Mouse (Mus musculus) hindbrain, postnatal 0 days (tissue): Measurements from ENCODE around the gene Zfp462. TPM values are rescaled to one million over a fixed set of nuclear protein-coding genes. Genes with fewer than 3 reads are reported as not detected.
A peak's percentile ranks its signal among the peaks of the same experiment; 100 is the strongest.

Source experiments
- ATAC-seq: fragments of 200-750 bp; cut with Nextera tagmentation; 2 replicates; pipeline ENCODE4 v1.8.0; 2017; ENCODE audit warnings: mild to moderate bottlenecking, moderate TSS enrichment, moderate library complexity
- DNase-seq: peaks from one replicate; pipeline ENCODE4 v3.0.0-alpha.2; 2015; ENCODE audit warnings: low spot score
- H3K27ac ChIP-seq: fragments of 300-500 bp; sonication (generic); 2 replicates; pipeline ENCODE4 v1.5.1; 2014; ENCODE audit warnings: mild to moderate bottlenecking
- H3K27me3 ChIP-seq: fragments of 300-500 bp; sonication (generic); 2 replicates; pipeline ENCODE4 v1.6.1; 2014; ENCODE audit warnings: low read length, mixed read lengths; ENCODE audit not compliant: insufficient read depth
- H3K36me3 ChIP-seq: fragments of 300-500 bp; sonication (generic); 2 replicates; pipeline ENCODE4 v1.6.1; 2014; ENCODE audit warnings: low read length, mixed read lengths; ENCODE audit not compliant: insufficient read depth
- H3K4me1 ChIP-seq: fragments of 300-500 bp; sonication (generic); 2 replicates; pipeline ENCODE4 v1.6.1; 2014; ENCODE audit warnings: antibody characterized with exemption, low read length, mixed read lengths; ENCODE audit not compliant: insufficient read depth
- H3K4me2 ChIP-seq: fragments of 300-500 bp; sonication (generic); 2 replicates; pipeline ENCODE4 v1.6.1; 2014; ENCODE audit warnings: low read depth, mild to moderate bottlenecking, low read length, moderate library complexity, mixed read lengths
- H3K4me3 ChIP-seq: fragments of 300-500 bp; sonication (generic); 2 replicates; pipeline ENCODE4 v1.5.1; 2014; ENCODE audit warnings: low read length
- H3K9ac ChIP-seq: fragments of 300-500 bp; sonication (generic); replicated peaks from 2 replicates; pipeline ENCODE4 v1.6.1; 2014; ENCODE audit warnings: mild to moderate bottlenecking, low read length, moderate library complexity, mixed read lengths
- H3K9me3 ChIP-seq: fragments of 300-500 bp; sonication (generic); 2 replicates; pipeline ENCODE4 v1.6.1; 2016; ENCODE audit warnings: low read length, mixed read lengths
- CTCF ChIP-seq: IDR thresholded peaks from 2 replicates; pipeline ENCODE4 v1.5.1; 2016; ENCODE audit warnings: antibody characterized with exemption, control low read depth, low read depth
- WGBS: fragments of 180-500 bp; shearing (Covaris S2); extraction: QIAGEN DNeasy Blood & Tissue Kit; methylation state at CpG from one replicate; pipeline ENCODE4 v1.1.7; 2014; 5-methylcytosine and 5-hydroxymethylcytosine counted together
- polyA plus RNA-seq: library from polyadenylated mRNA; unstranded; fragments of >200 nt; fragmentation: Nextera tagmentation; extraction: Ambion mirVana; gene quantifications from 2 replicates; pipeline ENCODE4 v1.2.1, GENCODE M21; 2015
- total RNA-seq: library from RNA; depleted of rRNA; stranded (reverse); fragments of >200 nt; gene quantifications from 2 replicates; pipeline ENCODE4 v1.2.3, GENCODE M21; 2014

Zfp462 gene
- total and polyA plus RNA-seq, 2 experiments from 2014 or later: 6.5 to 39.4 TPM

GRCm38 (mm10) chr4:55015517-55015916 lies 70.7 kb downstream of the Zfp462 start:
- peaks cover 44% of the 10 kb centered on the region for H3K36me3 ChIP-seq
- H3K4me3 ChIP-seq: no peak overlapping the region
- no peaks in the 10 kb centered on the region for H3K4me1 ChIP-seq
- H3K4me2 ChIP-seq: no peak overlapping the region
- WGBS: 96% methylated on average over 2 of the region's 2 CpGs
- no peak for TF ChIP-seq CTCF
- no peaks in the 10 kb centered on the region for H3K9me3 ChIP-seq
- no peaks in the 10 kb centered on the region for H3K27me3 ChIP-seq
- DNase-seq (no peak), ATAC-seq (no peak)
- no peak overlapping the region for H3K9ac ChIP-seq
- no peak overlapping the region for H3K27ac ChIP-seq

GRCm38 (mm10) chr4:55026109-55026646 lies 81.3 kb downstream of the Zfp462 start:
- Histone ChIP-seq H3K4me2 (no peak overlapping the region), H3K4me3 (no peak overlapping the region), H3K9ac (no peak overlapping the region), H3K36me3 (peaks cover 18% of the 10 kb centered on the region), H3K27me3 (no peaks in the 10 kb centered on the region), H3K4me1 (no peaks in the 10 kb centered on the region), H3K27ac (peak overlapping the region; percentile 29; the same call in 1 of the 2 replicates), H3K9me3 (no peaks in the 10 kb centered on the region)
- 0 out of 2 replicates have a peak, but pooled peaks have one; percentile 24 for ATAC-seq
- 74% methylated on average over 10 of the region's 10 CpGs for WGBS
- no peak for DNase-seq
- TF ChIP-seq CTCF: no peak

GRCm38 (mm10) chr4:55030401-55030800 lies 85.6 kb downstream of the Zfp462 start:
- 75% methylated on average over 5 of the region's 5 CpGs for WGBS

GRCm38 (mm10) chr4:55032317-55032930 lies 87.6 kb downstream of the Zfp462 start:
- Histone ChIP-seq H3K9ac (no peak overlapping the region), H3K27ac (0 out of 2 replicates have a peak overlapping the region, but pooled peaks have one; percentile 11), H3K4me2 (no peak overlapping the region), H3K4me1 (no peaks in the 10 kb centered on the region), H3K36me3 (no peaks in the 10 kb centered on the region; the same call in 1 of the 2 replicates), H3K9me3 (no peaks in the 10 kb centered on the region), H3K4me3 (no peak overlapping the region), H3K27me3 (no peaks in the 10 kb centered on the region)
- no peak for DNase-seq
- 62% methylated on average over 8 of the region's 8 CpGs for WGBS
- ATAC-seq: 0 out of 2 replicates have a peak, but pooled peaks have one; percentile 43
- TF ChIP-seq CTCF: no peak

More at GRCm38 (mm10) chr4:55030401-55030800, 85.6 kb downstream of the Zfp462 start:
- Histone ChIP-seq H3K36me3 (no peaks in the 10 kb centered on the region; the same call in 1 of the 2 replicates), H3K9me3 (no peaks in the 10 kb centered on the region), H3K4me1 (no peaks in the 10 kb centered on the region), H3K27ac (no peak overlapping the region), H3K4me3 (no peak overlapping the region), H3K4me2 (no peak overlapping the region), H3K27me3 (no peaks in the 10 kb centered on the region), H3K9ac (no peak overlapping the region)
- DNase-seq: no peak
- no peak for TF ChIP-seq CTCF
- ATAC-seq: no peak

- no peaks in the 10 kb centered on the region for H3K9me3 ChIP-seq
- no peak overlapping the region for H3K9ac ChIP-seq
- 84% methylated on average over 6 of the region's 6 CpGs for WGBS
- ATAC-seq (no peak), DNase-seq (no peak)
- no peaks in the 10 kb centered on the region for H3K27me3 ChIP-seq
- no peak overlapping the region for H3K27ac ChIP-seq
- no peaks in the 10 kb centered on the region for H3K36me3 ChIP-seq
- no peak overlapping the region for H3K4me2 ChIP-seq
- no peak for TF ChIP-seq CTCF
- H3K4me1 ChIP-seq: no peaks in the 10 kb centered on the region
- H3K4me3 ChIP-seq: no peak overlapping the region
These were observed 88.6 kb downstream of the Zfp462 start for GRCm38 (mm10) chr4:55033452-55033851.

GRCm38 (mm10) chr4:55038139-55038538 lies 93.3 kb downstream of the Zfp462 start:
- H3K9me3 ChIP-seq: no peaks in the 10 kb centered on the region
- DNase-seq (no peak), ATAC-seq (no peak)
- no peak overlapping the region for H3K9ac ChIP-seq
- H3K4me1 ChIP-seq: peaks cover 6% of the 10 kb centered on the region; the same call in 1 of the 2 replicates
- no peaks in the 10 kb centered on the region for H3K27me3 ChIP-seq
- no peak overlapping the region for H3K27ac ChIP-seq
- H3K4me3 ChIP-seq: no peak overlapping the region
- no peak for TF ChIP-seq CTCF
- 89% methylated on average over 6 of the region's 6 CpGs for WGBS
- no peaks in the 10 kb centered on the region for H3K36me3 ChIP-seq
- no peak overlapping the region for H3K4me2 ChIP-seq
